Mouse (Mus musculus): ENCODE measurements around the gene Ifitm6.

Gene Ifitm6

DNA sequence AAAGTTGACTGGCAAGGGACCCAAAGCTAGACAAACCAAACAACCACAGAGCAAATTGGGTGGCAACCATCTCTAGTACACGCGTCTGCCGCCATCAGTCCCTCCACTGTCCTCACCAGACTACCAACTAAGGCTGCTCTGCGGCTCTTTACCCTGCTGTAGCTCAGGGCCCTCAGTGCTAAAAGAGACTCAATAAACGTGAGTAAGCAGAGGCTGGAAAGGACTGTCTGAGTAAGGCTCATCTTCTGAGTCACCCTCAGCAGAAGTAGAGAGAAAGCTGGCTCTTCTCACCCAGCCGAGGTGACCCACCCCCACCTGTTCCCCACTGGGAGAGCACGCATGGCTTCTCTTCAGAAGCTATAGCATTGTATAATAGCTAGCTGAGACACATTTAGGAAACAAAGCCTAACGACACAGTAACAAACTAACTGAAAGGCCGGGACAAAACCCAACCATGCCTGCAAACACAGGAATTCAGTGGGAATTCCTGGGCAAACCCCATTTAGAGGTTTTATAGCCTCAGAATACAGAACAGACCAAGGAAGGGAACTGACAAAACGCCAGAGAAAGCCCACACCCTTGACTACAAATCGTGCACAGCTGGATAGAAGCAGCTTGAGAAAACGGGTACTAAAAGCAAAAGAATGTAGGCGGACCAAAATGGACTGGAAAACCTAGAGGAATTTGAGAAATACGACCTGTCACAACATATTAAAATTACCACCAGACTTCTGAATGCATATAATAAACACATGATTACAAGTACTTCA lies 44.1 kb downstream of the Ifitm6 start:
- no peak for TF ChIP-seq GATA4 (IDR thresholded peaks at IDR 0.05; ENCODE audit: insufficient replicate concordance, low read length)

DNA sequence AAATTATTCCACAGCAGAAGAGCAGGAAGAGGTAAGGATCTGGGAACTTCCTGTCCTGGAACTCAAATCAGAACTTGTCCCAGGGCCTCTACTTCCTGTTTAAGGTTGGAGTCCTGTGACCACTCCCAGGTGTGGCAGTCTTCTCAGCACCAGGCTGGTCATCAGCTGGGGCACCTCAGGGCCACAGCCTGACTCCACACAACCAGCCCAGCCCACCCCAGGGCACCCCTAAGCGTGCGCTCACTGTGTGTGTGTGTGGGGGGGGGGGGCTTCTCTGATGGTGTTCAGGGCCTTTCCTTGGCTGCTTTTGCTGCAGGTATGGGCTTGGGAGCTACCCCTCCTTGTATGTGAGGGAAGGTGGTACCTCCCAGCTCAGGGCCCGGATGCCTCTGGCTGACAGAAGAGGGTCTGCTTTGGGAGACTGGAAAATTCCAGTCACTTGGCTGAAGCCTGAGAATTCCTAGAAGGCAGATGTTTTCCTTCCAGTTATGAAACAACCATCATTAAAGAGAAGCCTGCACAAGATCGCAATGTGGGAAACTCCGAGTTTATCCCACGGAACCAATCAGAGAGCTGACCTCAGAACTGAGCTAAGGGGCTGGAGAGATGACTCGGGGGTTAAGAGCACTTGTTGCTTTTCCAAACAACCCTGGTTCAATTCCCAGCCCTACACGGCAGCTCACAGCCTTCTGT lies 46.1 kb downstream of the Ifitm6 start:
- no peak for TF ChIP-seq GATA4 (IDR thresholded peaks at IDR 0.05; ENCODE audit: insufficient replicate concordance, low read length)

DNA sequence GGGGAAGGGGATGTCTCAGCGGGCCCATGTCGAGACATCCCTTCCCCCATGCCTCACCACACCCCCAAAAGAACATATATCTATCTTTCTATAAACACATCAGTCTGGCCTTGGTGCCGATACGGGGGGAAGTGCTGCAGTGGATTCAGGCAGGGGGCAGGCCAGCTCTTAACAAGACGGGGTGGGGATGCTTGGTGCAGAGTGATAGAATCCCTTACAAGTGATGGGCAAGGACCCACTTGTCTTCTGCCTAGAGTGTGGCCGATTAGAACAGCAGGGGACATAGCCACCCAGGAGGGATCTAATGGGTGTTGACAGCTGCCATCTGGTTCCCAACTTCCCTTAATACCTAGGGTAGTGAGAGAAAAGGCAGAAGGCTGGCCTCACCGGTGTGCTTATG lies 46.8 kb downstream of the Ifitm6 start:
- TF ChIP-seq GATA4 (IDR thresholded peaks at IDR 0.05; ENCODE audit: insufficient replicate concordance, low read length) = no peak

DNA sequence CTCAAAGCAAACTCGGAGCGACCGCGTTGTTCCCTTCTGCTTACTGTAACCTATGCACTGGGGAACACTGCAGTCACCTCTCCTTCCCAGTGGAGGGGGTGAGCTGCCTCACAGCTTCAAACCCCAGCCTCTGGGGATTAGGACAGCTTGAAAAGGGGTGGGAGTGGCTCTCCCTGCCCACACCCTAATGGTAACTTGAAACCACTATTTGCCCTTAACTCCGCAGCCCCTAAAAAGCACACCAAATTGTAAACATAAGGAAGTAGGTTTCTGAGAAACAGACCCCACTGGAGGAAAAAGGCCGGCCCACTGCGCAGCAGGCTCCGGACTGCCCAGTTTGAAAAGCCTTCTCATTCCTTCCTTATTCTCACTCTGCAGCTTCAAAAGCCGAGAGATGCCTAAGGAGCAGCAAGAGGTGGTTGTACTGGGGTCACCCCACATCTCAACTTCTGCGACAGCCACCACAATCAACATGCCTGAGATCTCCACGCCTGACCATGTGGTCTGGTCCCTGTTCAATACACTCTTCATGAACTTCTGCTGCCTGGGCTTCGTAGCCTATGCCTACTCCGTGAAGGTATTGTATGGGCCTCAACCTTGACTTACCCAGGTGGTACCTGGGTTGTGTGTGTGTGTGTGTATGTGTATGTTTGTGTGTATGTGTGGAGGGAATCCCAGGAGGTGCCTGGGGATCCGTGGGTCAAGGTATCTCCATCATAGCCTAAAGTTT lies 49.7 kb downstream of the Ifitm6 start:
- TF ChIP-seq GATA4 (IDR thresholded peaks at IDR 0.05; ENCODE audit: insufficient replicate concordance, low read length) = no peak

DNA sequence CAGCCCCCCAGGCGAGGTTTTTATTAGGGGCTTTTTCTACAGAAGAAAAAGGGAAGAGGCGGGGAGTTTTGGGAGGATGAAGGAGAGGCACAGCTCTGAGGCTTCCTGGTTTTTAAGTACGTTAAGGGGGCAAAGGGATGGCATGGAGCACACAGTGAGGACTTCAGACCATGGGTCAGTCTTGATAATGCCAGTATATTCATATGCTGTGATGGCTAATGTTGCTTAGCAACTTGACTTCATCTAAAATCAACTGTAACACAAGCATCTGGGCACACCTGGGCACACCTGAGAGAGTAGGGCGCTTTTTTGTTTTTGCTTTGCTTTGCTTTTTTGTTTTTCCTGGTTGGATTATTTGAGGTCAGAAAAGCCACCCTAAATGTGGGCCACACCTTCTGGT lies 50.8 kb downstream of the Ifitm6 start, which contains the start of gene Ifitm1:
Ifitm1 (plus strand) TSS at position 301 of the 400 bp plus-strand sequence.
- TF ChIP-seq GATA4 (IDR thresholded peaks at IDR 0.05; ENCODE audit: insufficient replicate concordance, low read length) = no peak

All from liver, adult (tissue).